Mouse (Mus musculus): ENCODE measurements at regions not wholly inside any gene's neighbourhood (a gene's known extent, or its start where the extent isn't known, plus 50 kb on each side); places are given as distances from the start of the nearest gene placed in this dataset.

DNA sequence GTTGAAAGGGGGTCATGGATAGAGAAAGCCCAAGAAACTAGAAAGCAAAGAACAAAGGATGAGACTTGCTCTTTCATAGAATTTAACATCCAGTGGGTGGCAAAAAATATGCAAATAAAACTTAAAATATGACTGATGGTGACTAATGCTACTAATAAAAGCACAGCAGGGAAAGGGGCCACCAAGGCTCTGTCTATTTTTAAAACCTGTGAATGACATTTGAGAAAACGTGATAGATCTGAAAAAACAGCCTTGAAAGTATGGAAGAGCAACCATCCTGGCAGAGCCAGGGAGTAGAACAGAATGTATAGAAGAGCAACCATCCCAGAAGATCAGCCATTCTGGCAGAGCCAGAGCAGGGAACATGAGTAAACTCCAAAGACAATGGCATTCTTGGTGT, 91.9 kb upstream of the Hs3st1 start:
- no peak for DNase-seq (ENCODE audit: low read depth, low spot score)

GRCm38 (mm10) chr5:39841186-39841585, 85.9 kb upstream of the Hs3st1 start:
- no peak for DNase-seq (ENCODE audit: low read depth, low spot score)

DNA sequence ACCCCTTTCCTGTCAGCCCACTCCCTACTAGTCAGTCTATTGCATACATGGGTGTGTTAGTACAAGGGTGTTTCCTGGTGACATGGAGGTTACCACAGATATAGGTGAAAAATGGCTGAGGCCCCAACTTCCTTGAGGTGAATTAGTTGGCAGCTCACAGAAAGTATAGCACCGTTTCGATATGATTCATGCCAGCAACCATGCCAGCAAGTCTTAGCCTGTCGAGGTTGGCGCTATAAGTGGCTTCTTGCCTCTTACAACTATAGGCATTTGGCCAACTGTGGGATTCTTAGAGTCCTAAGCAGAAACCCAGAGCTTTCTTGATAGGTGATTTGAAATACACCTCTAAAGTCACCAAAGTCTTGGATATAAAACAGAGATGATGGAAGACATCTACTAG, 85.3 kb upstream of the Hs3st1 start:
- no peak for DNase-seq (ENCODE audit: low read depth, low spot score)

DNA sequence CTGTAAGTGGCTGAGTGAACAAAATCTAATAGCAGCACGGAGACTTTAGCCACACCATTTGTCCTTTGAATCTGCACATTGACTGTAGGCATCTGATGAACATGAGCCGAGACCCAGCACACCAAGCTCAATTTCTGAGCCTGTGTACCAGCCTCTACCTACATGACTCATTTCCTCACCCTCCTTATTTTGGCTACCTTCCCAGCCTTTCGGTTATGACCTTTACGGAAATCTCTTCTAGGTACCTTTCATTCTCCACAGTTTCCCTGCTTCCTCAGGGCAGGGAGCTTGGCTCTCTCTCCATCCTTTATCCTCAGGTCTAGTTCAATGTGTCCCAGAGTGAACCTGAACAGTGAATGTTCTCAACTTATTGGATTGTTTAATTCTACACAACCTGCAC, 77.3 kb upstream of the Hs3st1 start:
- no peak for DNase-seq (ENCODE audit: low read depth, low spot score)

DNA sequence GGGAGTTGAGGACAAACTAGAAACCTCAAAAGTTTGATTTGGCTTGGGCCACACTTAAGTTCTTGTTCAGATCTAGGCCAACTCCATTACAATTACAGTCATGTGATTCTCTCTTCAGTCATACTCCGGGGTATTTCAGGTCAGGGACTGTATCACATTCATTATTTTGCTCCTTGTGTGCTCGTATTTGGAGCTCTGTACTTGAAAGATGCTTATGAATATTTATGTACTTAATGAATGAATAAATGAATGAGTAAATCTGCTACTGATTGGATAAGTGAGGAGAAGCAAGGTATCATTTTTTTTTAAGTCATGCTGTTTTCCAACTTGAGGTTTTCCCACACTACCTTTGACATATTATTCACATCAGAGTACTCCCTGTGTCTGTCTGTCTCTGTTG, 69.4 kb upstream of the Hs3st1 start:
- no peak for DNase-seq (ENCODE audit: low read depth, low spot score)

- no peak for DNase-seq (ENCODE audit: low read depth, low spot score)
Observed at GRCm38 (mm10) chr5:39806643-39807042, 51.4 kb upstream of the Hs3st1 start.

Data from brain, embryonic 18.5 days (tissue).